Mouse (Mus musculus) liver, adult 2 months (tissue): ENCODE measurements around the gene Mplkip.

Experiments used
- CTCF ChIP-seq: fragments of 200-500 bp; IDR thresholded peaks from 2 replicates; pipeline ENCODE4 v1.5.1; 2011; ENCODE audit warnings: low read depth, low read length, control low read depth
- POLR2A ChIP-seq: fragments of 200-500 bp; IDR thresholded peaks from 2 replicates; pipeline ENCODE4 v1.6.1; 2011; ENCODE audit warnings: low read length, control low read depth; ENCODE audit not compliant: insufficient read depth; ENCODE audit errors: extremely low read depth

- TF ChIP-seq CTCF = no peak
- 0 out of 2 replicates have a peak, but pooled peaks have one; percentile 50 for TF ChIP-seq POLR2A
Measured at GRCm38 (mm10) chr13:17694414-17694813, 578 bp upstream of the Mplkip start.
